Mouse (Mus musculus): ENCODE results near the gene St14. TPM values are rescaled to one million over a fixed set of nuclear protein-coding genes. Genes with fewer than 3 reads are reported as not detected.
"Not testable (repeated sequence)": the region's sequence is repeated elsewhere in the genome, so short reads cannot be mapped to it uniquely, and the experiment has no call there.

The St14 gene
- polyA plus RNA-seq, 2 experiments, result 8.4 to 11.4 TPM

- H3K4me3 ChIP-seq (replicated peaks; ENCODE audit: low read length), result no peak overlapping the region
- H3K27me3 ChIP-seq (ENCODE audit: control insufficient read depth, insufficient read depth, low read length), result no peaks in the 10 kb centered on the region
- H3K9me3 ChIP-seq (ENCODE audit: control insufficient read depth, low read length), result no peaks in the 10 kb centered on the region
- H3K27ac ChIP-seq (replicated peaks; ENCODE audit: low read depth, low read length), result no peak overlapping the region
- H3K9ac ChIP-seq (ENCODE audit: low read depth, low read length, severe bottlenecking), result no peak overlapping the region
- H3K4me1 ChIP-seq (ENCODE audit: control insufficient read depth, insufficient read depth, low read length), result peaks cover 3% of the 10 kb centered on the region; the same call in 1 of the 2 replicates
- ATAC-seq (ENCODE audit: low FRiP score, low read depth) (no peak), DNase-seq (ENCODE audit: low spot score) (no peak)
- no peak overlapping the region for H3K4me2 ChIP-seq (replicated peaks; ENCODE audit: low read depth, low read length, severe bottlenecking)
- 78% methylated on average over 6 of the region's 6 CpGs for WGBS
- no peaks in the 10 kb centered on the region for H3K36me3 ChIP-seq (ENCODE audit: control insufficient read depth, insufficient read depth, low read length)
- no peak for TF ChIP-seq POLR2A (IDR thresholded peaks at IDR 0.05; ENCODE audit: borderline replicate concordance, extremely low read depth, insufficient read depth, insufficient read length)
Observed at GRCm38 (mm10) chr9:31080726-31081125, 50.9 kb downstream of the St14 start.

GRCm38 (mm10) chr9:31074836-31075235 is 56.8 kb downstream of the St14 start:
- Histone ChIP-seq H3K9me3 (ENCODE audit: control insufficient read depth, low read length) (no peaks in the 10 kb centered on the region), H3K9ac (ENCODE audit: low read depth, low read length, severe bottlenecking) (no peak overlapping the region), H3K4me3 (replicated peaks; ENCODE audit: low read length) (no peak overlapping the region), H3K36me3 (ENCODE audit: control insufficient read depth, insufficient read depth, low read length) (peaks cover 7% of the 10 kb centered on the region), H3K4me2 (replicated peaks; ENCODE audit: low read depth, low read length, severe bottlenecking) (no peak overlapping the region), H3K4me1 (ENCODE audit: control insufficient read depth, insufficient read depth, low read length) (no peaks in the 10 kb centered on the region), H3K27me3 (ENCODE audit: control insufficient read depth, insufficient read depth, low read length) (no peaks in the 10 kb centered on the region), H3K27ac (replicated peaks; ENCODE audit: low read depth, low read length) (no peak overlapping the region)
- no peak for DNase-seq (ENCODE audit: low spot score)
- ATAC-seq (ENCODE audit: low FRiP score, low read depth), result no peak
- TF ChIP-seq POLR2A (IDR thresholded peaks at IDR 0.05; ENCODE audit: borderline replicate concordance, extremely low read depth, insufficient read depth, insufficient read length), result no peak
- WGBS, result 80% methylated on average over 10 of the region's 10 CpGs

- Histone ChIP-seq H3K9me3 (ENCODE audit: control insufficient read depth, low read length) (no peaks in the 10 kb centered on the region), H3K4me2 (replicated peaks; ENCODE audit: low read depth, low read length, severe bottlenecking) (no peak overlapping the region), H3K36me3 (ENCODE audit: control insufficient read depth, insufficient read depth, low read length) (peaks cover 16% of the 10 kb centered on the region), H3K9ac (ENCODE audit: low read depth, low read length, severe bottlenecking) (no peak overlapping the region), H3K27ac (replicated peaks; ENCODE audit: low read depth, low read length) (no peak overlapping the region), H3K27me3 (ENCODE audit: control insufficient read depth, insufficient read depth, low read length) (no peaks in the 10 kb centered on the region), H3K4me1 (ENCODE audit: control insufficient read depth, insufficient read depth, low read length) (no peaks in the 10 kb centered on the region), H3K4me3 (replicated peaks; ENCODE audit: low read length) (no peak overlapping the region)
- WGBS, result 75% methylated on average over 7 of the region's 7 CpGs
- ATAC-seq (ENCODE audit: low FRiP score, low read depth) (no peak), DNase-seq (ENCODE audit: low spot score) (no peak)
- no peak for TF ChIP-seq POLR2A (IDR thresholded peaks at IDR 0.05; ENCODE audit: borderline replicate concordance, extremely low read depth, insufficient read depth, insufficient read length)
Observed at GRCm38 (mm10) chr9:31073797-31074196, 57.9 kb downstream of the St14 start.

GRCm38 (mm10) chr9:31072256-31072655 is 59.4 kb downstream of the St14 start:
- H3K9ac ChIP-seq (ENCODE audit: low read depth, low read length, severe bottlenecking), result no peak overlapping the region
- 87% methylated on average over 5 of the region's 5 CpGs for WGBS
- no peak overlapping the region for H3K4me2 ChIP-seq (replicated peaks; ENCODE audit: low read depth, low read length, severe bottlenecking)
- H3K36me3 ChIP-seq (ENCODE audit: control insufficient read depth, insufficient read depth, low read length), result peaks cover 25% of the 10 kb centered on the region
- TF ChIP-seq POLR2A (IDR thresholded peaks at IDR 0.05; ENCODE audit: borderline replicate concordance, extremely low read depth, insufficient read depth, insufficient read length), result no peak
- H3K27ac ChIP-seq (replicated peaks; ENCODE audit: low read depth, low read length), result no peak overlapping the region
- no peaks in the 10 kb centered on the region for H3K27me3 ChIP-seq (ENCODE audit: control insufficient read depth, insufficient read depth, low read length)
- no peaks in the 10 kb centered on the region for H3K4me1 ChIP-seq (ENCODE audit: control insufficient read depth, insufficient read depth, low read length)
- no peak for DNase-seq (ENCODE audit: low spot score)
- ATAC-seq (ENCODE audit: low FRiP score, low read depth), result no peak
- H3K9me3 ChIP-seq (ENCODE audit: control insufficient read depth, low read length), result no peaks in the 10 kb centered on the region
- no peak overlapping the region for H3K4me3 ChIP-seq (replicated peaks; ENCODE audit: low read length)

- Histone ChIP-seq H3K4me1 (ENCODE audit: control insufficient read depth, insufficient read depth, low read length) (0 out of 2 replicates have a peak, but pooled peaks cover 4% of the 10 kb centered on the region), H3K9ac (ENCODE audit: low read depth, low read length, severe bottlenecking) (no peak overlapping the region), H3K9me3 (ENCODE audit: control insufficient read depth, low read length) (no peaks in the 10 kb centered on the region), H3K27ac (replicated peaks; ENCODE audit: low read depth, low read length) (no peak overlapping the region), H3K36me3 (ENCODE audit: control insufficient read depth, insufficient read depth, low read length) (peaks cover 36% of the 10 kb centered on the region), H3K4me2 (replicated peaks; ENCODE audit: low read depth, low read length, severe bottlenecking) (no peak overlapping the region), H3K4me3 (replicated peaks; ENCODE audit: low read length) (no peak overlapping the region), H3K27me3 (ENCODE audit: control insufficient read depth, insufficient read depth, low read length) (no peaks in the 10 kb centered on the region)
- 99% methylated on average over 8 of the region's 8 CpGs for WGBS
- no peak for TF ChIP-seq POLR2A (IDR thresholded peaks at IDR 0.05; ENCODE audit: borderline replicate concordance, extremely low read depth, insufficient read depth, insufficient read length)
- ATAC-seq (ENCODE audit: low FRiP score, low read depth) (no peak), DNase-seq (ENCODE audit: low spot score) (no peak)
Observed at GRCm38 (mm10) chr9:31070706-31071105, 60.9 kb downstream of the St14 start.

- Histone ChIP-seq H3K9ac (ENCODE audit: low read depth, low read length, severe bottlenecking) (no peak overlapping the region), H3K27ac (replicated peaks; ENCODE audit: low read depth, low read length) (no peak overlapping the region), H3K36me3 (ENCODE audit: control insufficient read depth, insufficient read depth, low read length) (peaks cover 39% of the 10 kb centered on the region), H3K4me2 (replicated peaks; ENCODE audit: low read depth, low read length, severe bottlenecking) (no peak overlapping the region), H3K27me3 (ENCODE audit: control insufficient read depth, insufficient read depth, low read length) (no peaks in the 10 kb centered on the region), H3K4me3 (replicated peaks; ENCODE audit: low read length) (no peak overlapping the region), H3K4me1 (ENCODE audit: control insufficient read depth, insufficient read depth, low read length) (no peaks in the 10 kb centered on the region), H3K9me3 (ENCODE audit: control insufficient read depth, low read length) (no peaks in the 10 kb centered on the region)
- 77% methylated on average over 2 of the region's 2 CpGs for WGBS
- no peak for TF ChIP-seq POLR2A (IDR thresholded peaks at IDR 0.05; ENCODE audit: borderline replicate concordance, extremely low read depth, insufficient read depth, insufficient read length)
- DNase-seq (ENCODE audit: low spot score), result no peak
- no peak for ATAC-seq (ENCODE audit: low FRiP score, low read depth)
Observed at GRCm38 (mm10) chr9:31058723-31059122, 72.9 kb downstream of the St14 start.

- not testable (repeated sequence) for H3K9me3 ChIP-seq (ENCODE audit: control insufficient read depth, low read length); H3K4me2 ChIP-seq (replicated peaks; ENCODE audit: low read depth, low read length, severe bottlenecking); H3K9ac ChIP-seq (ENCODE audit: low read depth, low read length, severe bottlenecking); H3K4me3 ChIP-seq (replicated peaks; ENCODE audit: low read length); DNase-seq (ENCODE audit: low spot score); H3K4me1 ChIP-seq (ENCODE audit: control insufficient read depth, insufficient read depth, low read length); H3K27ac ChIP-seq (replicated peaks; ENCODE audit: low read depth, low read length); ATAC-seq (ENCODE audit: low FRiP score, low read depth); H3K27me3 ChIP-seq (ENCODE audit: control insufficient read depth, insufficient read depth, low read length)
- H3K36me3 ChIP-seq (ENCODE audit: control insufficient read depth, insufficient read depth, low read length), result peaks cover 22% of the 10 kb centered on the region
- WGBS, result 91% methylated on average over 6 of the region's 6 CpGs
Observed at GRCm38 (mm10) chr9:31051509-31051908, 80.1 kb downstream of the St14 start.
